ENCODE assay signal across 8 mouse cellular contexts in the genomic region with DNA sequence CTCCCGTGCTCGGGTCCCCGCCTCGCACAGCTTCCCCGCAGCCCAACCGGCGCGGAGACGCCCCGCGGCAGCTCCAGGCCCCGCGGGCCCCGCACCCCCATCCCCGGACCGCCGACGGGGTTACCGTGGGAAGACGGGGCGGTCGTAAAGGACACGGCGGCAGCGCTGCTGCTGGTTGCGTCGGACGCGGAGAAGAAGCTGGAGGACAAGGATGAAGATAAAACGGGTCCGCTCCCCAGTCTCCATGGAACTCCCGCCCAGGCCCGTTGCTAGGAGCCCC. TPM values are rescaled to one million over a fixed set of nuclear protein-coding genes. Genes with fewer than 3 reads are reported as not detected.
DNase-seq lines count a peak whose midpoint lies in the region; ATAC-seq and TF ChIP-seq lines count a peak whose summit lies in the region.

No protein-coding gene starts in this region.

- no peaks in the 10 kb centered on the region for H3K36me3 ChIP-seq in heart, embryonic 12.5 days
- H3K36me3 ChIP-seq in ES-E14 (ENCODE audit: control insufficient read depth, insufficient read depth, low read length, poor library complexity, severe bottlenecking) = no peaks in the 10 kb centered on the region
- H3K36me3 ChIP-seq in hindbrain, embryonic 10.5 days = no peaks in the 10 kb centered on the region
- no peaks in the 10 kb centered on the region for H3K36me3 ChIP-seq in megakaryocyte, embryonic 14.5 days (replicated peaks; ENCODE audit: low read length)

- no peaks in the 10 kb centered on the region for H3K27me3 ChIP-seq in heart, embryonic 12.5 days (replicated peaks)
- no peaks in the 10 kb centered on the region for H3K27me3 ChIP-seq in hindbrain, embryonic 10.5 days (ENCODE audit: insufficient read depth, poor library complexity, severe bottlenecking)
- no peaks in the 10 kb centered on the region for H3K27me3 ChIP-seq in megakaryocyte, embryonic 14.5 days (replicated peaks)

- H3K4me3 ChIP-seq in heart, embryonic 12.5 days = peak overlapping the region; percentile 89
- H3K4me3 ChIP-seq in ES-E14 (ENCODE audit: insufficient read depth in 1 of 2, low read depth in 1 of 2, low read length in 2 of 2, poor library complexity in 1 of 2, severe bottlenecking in 1 of 2) = peak overlapping the region; percentile 83 to 98
- peak overlapping the region; percentile 98 for H3K4me3 ChIP-seq in hindbrain, embryonic 10.5 days
- H3K4me3 ChIP-seq in megakaryocyte, embryonic 14.5 days (replicated peaks) = peak overlapping the region; percentile 98

- peak overlapping the region; percentile 87 for H3K4me2 ChIP-seq in heart, embryonic 12.5 days

- intact Hi-C loops in heart, postnatal 25 days (cut with DNase I) = loop anchor here (5.0 kb wide), 1 partner anchor 41 kb away; no protein-coding TSS in a partner anchor

- H3K4me1 ChIP-seq in heart, embryonic 12.5 days (replicated peaks) = peaks cover 29% of the 10 kb centered on the region
- H3K4me1 ChIP-seq in ES-E14 (ENCODE audit: control insufficient read depth in 2 of 2, insufficient read depth in 2 of 2, low read length in 2 of 2, poor library complexity in 1 of 2) = peaks cover 0 to 5% of the 10 kb centered on the region in 2 experiments; a peak in 1 of 4 replicates
- H3K4me1 ChIP-seq in hindbrain, embryonic 10.5 days (replicated peaks) = peaks cover 40% of the 10 kb centered on the region
- peaks cover 62% of the 10 kb centered on the region for H3K4me1 ChIP-seq in megakaryocyte, embryonic 14.5 days

- 2% methylated on average over 33 of the region's 33 CpGs for WGBS in heart, embryonic 12.5 days
- under 1% methylated on average over 33 of the region's 33 CpGs for WGBS in hindbrain, embryonic 10.5 days

- in situ Hi-C loops in ES-E14 (cut with MboI; ENCODE audit: low sequenced_read_pairs in 2 of 2, unreplicated experiment in 2 of 2) = no loop called here

- H3K9me3 ChIP-seq in heart, embryonic 12.5 days (replicated peaks) = no peaks in the 10 kb centered on the region
- no peaks in the 10 kb centered on the region for H3K9me3 ChIP-seq in ES-E14 (ENCODE audit: control insufficient read depth, insufficient read depth, low read depth, low read length)
- H3K9me3 ChIP-seq in hindbrain, embryonic 10.5 days = no peaks in the 10 kb centered on the region
- H3K9me3 ChIP-seq in megakaryocyte, embryonic 14.5 days = no peaks in the 10 kb centered on the region

- ATAC-seq in heart, embryonic 12.5 days (ENCODE audit: insufficient number of reproducible peaks, low FRiP score) = no peak; the same call in 1 of the 2 replicates

- H3K27ac ChIP-seq in heart, embryonic 12.5 days (ENCODE audit: poor library complexity, severe bottlenecking) = peak overlapping the region; percentile 62
- H3K27ac ChIP-seq in ES-E14 (ENCODE audit: insufficient read depth, low read depth, low read length, poor library complexity, severe bottlenecking) = peak overlapping the region; percentile 14; the same call in 1 of the 2 replicates
- H3K27ac ChIP-seq in hindbrain, embryonic 10.5 days = peak overlapping the region; percentile 99

- H3K9ac ChIP-seq in heart, embryonic 12.5 days = peak overlapping the region; percentile 88
- peak overlapping the region; percentile 87 for H3K9ac ChIP-seq in ES-E14 (ENCODE audit: insufficient read depth, low read depth, low read length, poor library complexity, severe bottlenecking)

- no peak for DNase-seq in heart, postnatal 25 days (ENCODE audit: low spot score)
- no peak for DNase-seq in ES-E14 (ENCODE audit: low read depth, low spot score)
- no peak for DNase-seq in hindbrain, embryonic 10.5 days (ENCODE audit: low spot score)
- DNase-seq in right cerebral cortex, postnatal 10 days (ENCODE audit: low spot score in 2 of 2) = no peak
- no peak for DNase-seq in ovary, postnatal 14 days (ENCODE audit: low spot score)
- no peak for DNase-seq in right cerebral cortex, postnatal 4 days

TF ChIP-seq in ES-E14, 5 proteins besides CTCF, POLR2A, EP300 and RAD21:
- TF ChIP-seq ZNF384 (IDR thresholded peaks at IDR 0.05; ENCODE audit: low read depth, low read length) (no peak), ZC3H11A (IDR thresholded peaks at IDR 0.05; ENCODE audit: borderline replicate concordance, low read depth, low read length) (no peak), MAFK (IDR thresholded peaks at IDR 0.05; ENCODE audit: insufficient read depth, low read depth, low read length) (no peak), CHD2 (IDR thresholded peaks at IDR 0.05; ENCODE audit: low read depth, low read length) (no peak), HCFC1 (IDR thresholded peaks at IDR 0.05; ENCODE audit: borderline replicate concordance, insufficient read depth, low read length) (no peak)

RNA-seq across cellular contexts. Expression of a gene that starts 0.8 kb away (rescaled TPM):
- 50.7 and 56.0 TPM in 2 replicates for polyA plus RNA-seq in heart, embryonic 12.5 days (2016; fragmentation: Nextera tagmentation; extraction: Ambion mirVana)
- total RNA-seq in heart, postnatal 25 days (2021) = 10 to 100 TPM; 19.1 to 21.1 TPM
- total RNA-seq in ES-E14 (2012; rRNA removed) = 19.9 and 26.8 TPM in 2 replicates
- polyA plus RNA-seq in hindbrain, embryonic 10.5 days (2016; fragmentation: Nextera tagmentation; extraction: Ambion mirVana) = 98.9 and 100 TPM in 2 replicates
- polyA plus RNA-seq in megakaryocyte, embryonic 14.5 days (2012; ENCODE audit: insufficient read depth, low replicate concordance) = 26.5 and 32.7 TPM in 2 replicates

Comparison
In these comparisons a context has a peak if more than half of its experiments do, and no peak if none do; other contexts are left out.
1. H3K27ac ChIP-seq: peak in every context shown above with its lines; median percentile 99 in hindbrain, embryonic 10.5 days; 62 in heart, embryonic 12.5 days; 14 in ES-E14.